Mouse (Mus musculus) limb, embryonic 11.5 days (tissue): ENCODE results near the gene Mapkapk3. TPM values are rescaled to one million over a fixed set of nuclear protein-coding genes. Genes with fewer than 3 reads are reported as not detected.
"Not testable (repeated sequence)": the region's sequence is repeated elsewhere in the genome, so short reads cannot be mapped to it uniquely, and the experiment has no call there.

ENCODE experiments used
- ATAC-seq: fragments of 200-750 bp; cut with Nextera tagmentation; 2 replicates; pipeline ENCODE4 v1.8.0; 2017; ENCODE audit warnings: low read depth; ENCODE audit not compliant: insufficient number of reproducible peaks, low FRiP score, low TSS enrichment
- DNase-seq: peaks from one replicate; pipeline ENCODE4 v3.0.0-alpha.2; 2015; ENCODE audit warnings: low spot score
- H3K27ac ChIP-seq: fragments of 300-500 bp; sonication (generic); replicated peaks from 2 replicates; pipeline ENCODE4 v1.5.1; 2014; ENCODE audit warnings: low read depth, mild to moderate bottlenecking, low read length
- H3K27me3 ChIP-seq: fragments of 300-500 bp; sonication (generic); 2 replicates; pipeline ENCODE4 v1.6.1; 2014; ENCODE audit warnings: mild to moderate bottlenecking, low read length, mixed read lengths; ENCODE audit not compliant: control insufficient read depth, insufficient read depth
- H3K36me3 ChIP-seq: fragments of 300-500 bp; sonication (generic); 2 replicates; pipeline ENCODE4 v1.6.1; 2014; ENCODE audit warnings: mild to moderate bottlenecking, low read length, moderate library complexity, mixed read lengths; ENCODE audit not compliant: control insufficient read depth, insufficient read depth
- H3K4me1 ChIP-seq: fragments of 300-500 bp; sonication (generic); 2 replicates; pipeline ENCODE4 v1.6.1; 2014; ENCODE audit warnings: low read length, mixed read lengths; ENCODE audit not compliant: control insufficient read depth, insufficient read depth
- H3K4me2 ChIP-seq: fragments of 300-500 bp; sonication (generic); 2 replicates; pipeline ENCODE4 v1.6.1; 2014; ENCODE audit warnings: low read depth, mild to moderate bottlenecking, moderate library complexity; ENCODE audit not compliant: severe bottlenecking
- H3K4me3 ChIP-seq: fragments of 300-500 bp; sonication (generic); 2 replicates; pipeline ENCODE4 v1.5.1; 2014; ENCODE audit warnings: low read depth, low read length
- H3K9ac ChIP-seq: fragments of 300-500 bp; sonication (generic); 2 replicates; pipeline ENCODE4 v1.6.1; 2014; ENCODE audit warnings: mild to moderate bottlenecking, low read length
- H3K9me3 ChIP-seq: fragments of 300-500 bp; sonication (generic); 2 replicates; pipeline ENCODE4 v1.6.1; 2016; ENCODE audit warnings: low read length; ENCODE audit not compliant: control insufficient read depth
- WGBS: fragments of 180-500 bp; shearing (Covaris S2); extraction: QIAGEN DNeasy Blood & Tissue Kit; methylation state at CpG from one replicate; pipeline ENCODE4 v1.1.7; 2014; 5-methylcytosine and 5-hydroxymethylcytosine counted together
- polyA plus RNA-seq: library from polyadenylated mRNA; unstranded; fragments of >200 nt; fragmentation: Nextera tagmentation; extraction: Ambion mirVana; gene quantifications from 2 replicates; pipeline ENCODE4 v1.2.1, GENCODE M21; 2014

The Mapkapk3 gene
- polyA plus RNA-seq, 1 experiment from 2014 or later, result 4.9 TPM

DNA sequence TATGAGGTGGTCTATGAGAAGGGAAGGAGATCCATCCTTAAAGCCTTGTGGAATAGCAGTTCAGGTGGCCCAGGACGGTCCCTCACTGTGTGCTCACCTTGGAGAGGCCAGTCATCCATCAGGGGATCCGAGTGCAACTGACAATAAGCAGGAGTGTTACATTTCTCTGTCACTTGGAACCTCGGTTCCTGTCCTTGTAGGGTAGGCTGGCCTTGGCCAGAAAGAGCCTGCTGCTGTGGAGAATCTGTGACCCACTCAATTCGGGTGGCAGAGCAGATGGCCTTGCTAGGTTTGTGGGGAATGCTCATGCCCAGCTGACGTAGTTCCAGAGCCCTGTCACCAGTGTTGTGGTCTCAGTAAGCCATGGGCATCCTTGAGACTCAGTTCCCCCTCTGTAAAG lies 19.9 kb upstream of the Mapkapk3 start:
- Histone ChIP-seq H3K27ac (no peak overlapping the region), H3K27me3 (no peaks in the 10 kb centered on the region), H3K4me1 (no peaks in the 10 kb centered on the region), H3K4me2 (no peak overlapping the region), H3K9ac (no peak overlapping the region), H3K36me3 (no peaks in the 10 kb centered on the region), H3K4me3 (no peak overlapping the region), H3K9me3 (no peaks in the 10 kb centered on the region)
- 76% methylated on average over 5 of the region's 5 CpGs for WGBS
- no peak for DNase-seq
- ATAC-seq, result no peak

DNA sequence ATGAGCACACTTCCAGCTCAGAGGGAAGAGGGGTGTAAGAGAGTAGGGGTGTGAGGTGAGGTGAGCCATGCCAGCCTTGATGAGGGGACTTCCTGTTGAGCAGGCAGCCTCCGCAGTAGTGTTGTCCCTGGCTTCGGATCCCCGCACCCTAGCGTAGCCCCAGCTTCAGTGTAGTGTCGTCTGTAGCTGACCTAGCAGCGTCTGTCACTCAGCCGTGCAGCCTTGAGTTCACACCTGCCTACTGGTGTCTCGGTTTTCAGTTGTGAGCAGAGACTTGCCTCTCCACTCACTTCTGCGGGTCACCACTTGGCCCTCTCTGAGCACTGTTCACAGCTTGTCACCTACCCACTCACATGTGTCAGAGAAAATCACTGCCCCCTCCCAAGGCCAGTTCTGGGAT lies 19.5 kb upstream of the Mapkapk3 start:
- DNase-seq, result no peak
- H3K4me1 ChIP-seq, result no peaks in the 10 kb centered on the region
- no peak overlapping the region for H3K9ac ChIP-seq
- H3K4me3 ChIP-seq, result no peak overlapping the region
- no peak overlapping the region for H3K27ac ChIP-seq
- no peaks in the 10 kb centered on the region for H3K27me3 ChIP-seq
- ATAC-seq, result no peak
- H3K4me2 ChIP-seq, result no peak overlapping the region
- H3K9me3 ChIP-seq, result no peaks in the 10 kb centered on the region
- H3K36me3 ChIP-seq, result no peaks in the 10 kb centered on the region
- 70% methylated on average over 9 of the region's 9 CpGs for WGBS

DNA sequence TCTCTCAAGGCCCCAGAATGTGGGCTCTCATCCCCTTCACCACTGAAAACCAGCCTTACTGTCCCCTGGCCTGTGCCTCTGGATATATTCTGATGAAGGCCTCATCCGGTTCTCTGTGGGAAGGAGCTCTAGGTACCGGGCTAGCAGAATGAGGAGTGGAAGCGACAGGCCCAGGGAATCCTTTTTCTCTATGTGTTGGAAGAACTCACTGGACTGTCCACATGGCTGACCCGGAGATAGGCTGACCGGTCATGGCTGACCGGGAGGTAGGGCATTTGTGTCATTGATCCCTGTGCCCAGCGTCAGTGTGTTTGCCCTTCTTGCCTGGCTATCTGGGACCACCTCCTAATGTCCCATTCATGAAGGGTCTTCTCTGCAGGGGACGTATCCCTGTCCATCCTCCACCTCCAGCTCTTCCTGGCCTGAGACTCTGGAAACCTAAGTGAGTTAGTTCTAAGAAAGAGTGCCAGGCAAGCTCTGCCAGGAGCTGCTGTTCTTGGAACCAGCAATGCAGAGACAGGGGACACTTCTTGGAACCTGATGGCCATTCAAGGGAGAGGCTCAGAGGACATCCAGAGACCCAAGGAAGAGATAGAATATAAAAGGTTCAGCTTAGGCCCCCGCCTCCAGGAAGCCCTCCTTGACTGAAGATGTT lies 18.8 kb upstream of the Mapkapk3 start:
- Histone ChIP-seq H3K9me3 (no peaks in the 10 kb centered on the region), H3K36me3 (no peaks in the 10 kb centered on the region), H3K4me2 (no peak overlapping the region), H3K27ac (no peak overlapping the region), H3K4me1 (no peaks in the 10 kb centered on the region), H3K9ac (no peak overlapping the region), H3K4me3 (no peak overlapping the region), H3K27me3 (no peaks in the 10 kb centered on the region)
- 87% methylated on average over 9 of the region's 9 CpGs for WGBS
- DNase-seq (no peak), ATAC-seq (no peak)

DNA sequence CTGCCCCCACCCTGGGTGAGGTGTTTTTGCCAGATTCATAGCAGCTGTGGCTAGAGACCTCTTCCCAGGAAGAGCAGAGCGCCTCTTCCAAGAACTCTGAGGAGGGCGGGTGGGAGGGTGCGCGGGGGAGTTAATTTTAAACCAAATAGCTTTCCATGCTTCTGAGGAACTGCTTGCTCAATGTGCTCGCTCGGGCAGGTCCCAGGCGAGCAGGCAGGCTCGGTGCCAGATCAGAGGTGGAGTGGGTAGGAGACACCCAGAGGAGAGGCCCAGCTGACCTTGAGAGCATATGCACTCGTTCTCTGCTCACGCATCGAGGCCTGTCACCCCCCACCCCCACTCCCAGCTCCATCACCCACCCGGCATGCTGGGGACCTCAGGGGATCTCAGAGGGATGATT lies 18.2 kb upstream of the Mapkapk3 start:
- H3K36me3 ChIP-seq, result no peaks in the 10 kb centered on the region
- no peak overlapping the region for H3K9ac ChIP-seq
- no peak overlapping the region for H3K4me2 ChIP-seq
- ATAC-seq (no peak), DNase-seq (no peak)
- no peak overlapping the region for H3K4me3 ChIP-seq
- 76% methylated on average over 12 of the region's 12 CpGs for WGBS
- no peak overlapping the region for H3K27ac ChIP-seq
- H3K4me1 ChIP-seq, result no peaks in the 10 kb centered on the region
- no peaks in the 10 kb centered on the region for H3K9me3 ChIP-seq
- no peaks in the 10 kb centered on the region for H3K27me3 ChIP-seq

DNA sequence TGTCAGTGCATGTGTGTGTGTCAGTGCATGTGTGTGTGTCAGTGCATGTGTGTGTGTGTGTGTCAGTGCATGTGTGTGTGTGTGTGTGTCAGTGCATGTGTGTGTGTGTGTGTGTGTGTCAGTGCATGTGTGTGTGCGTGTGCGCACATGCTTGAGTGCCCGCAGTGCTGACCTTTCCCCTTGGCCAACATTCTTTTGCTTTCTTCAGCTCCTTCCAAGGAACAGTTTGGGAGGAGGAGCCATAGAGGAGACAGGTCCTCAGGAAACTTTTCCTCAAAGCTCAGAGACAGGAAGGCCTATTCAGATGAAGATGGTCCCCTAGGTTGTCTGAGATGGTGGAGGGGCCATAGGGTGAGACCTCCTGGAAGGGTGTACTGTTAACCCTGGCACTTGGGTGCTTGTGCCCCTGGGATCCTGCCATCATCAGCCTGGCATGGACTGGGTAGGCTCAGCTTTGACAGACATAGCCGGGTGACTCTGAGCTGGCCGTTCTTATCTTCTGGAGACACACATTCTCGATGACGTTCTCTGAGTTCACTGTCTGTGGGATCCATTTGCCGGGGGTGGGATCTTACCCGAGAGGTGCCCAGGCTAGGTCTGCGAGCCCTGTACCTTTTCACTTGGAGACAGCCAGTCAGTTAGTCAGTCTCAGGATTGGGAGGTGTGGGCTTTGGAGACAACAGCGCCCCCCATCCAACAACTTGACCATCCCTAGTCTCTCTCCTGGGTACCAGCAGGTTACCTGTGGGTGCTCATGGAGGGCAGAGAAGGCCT lies 17.6 kb upstream of the Mapkapk3 start:
- WGBS, result 88% methylated on average over 11 of the region's 11 CpGs
- Histone ChIP-seq H3K9ac (no peak overlapping the region), H3K27ac (no peak overlapping the region), H3K9me3 (no peaks in the 10 kb centered on the region), H3K4me1 (no peaks in the 10 kb centered on the region), H3K4me2 (no peak overlapping the region), H3K27me3 (no peaks in the 10 kb centered on the region), H3K36me3 (no peaks in the 10 kb centered on the region), H3K4me3 (no peak overlapping the region)
- peak; percentile 57; the same call in 1 of the 2 replicates for ATAC-seq
- no peak for DNase-seq

DNA sequence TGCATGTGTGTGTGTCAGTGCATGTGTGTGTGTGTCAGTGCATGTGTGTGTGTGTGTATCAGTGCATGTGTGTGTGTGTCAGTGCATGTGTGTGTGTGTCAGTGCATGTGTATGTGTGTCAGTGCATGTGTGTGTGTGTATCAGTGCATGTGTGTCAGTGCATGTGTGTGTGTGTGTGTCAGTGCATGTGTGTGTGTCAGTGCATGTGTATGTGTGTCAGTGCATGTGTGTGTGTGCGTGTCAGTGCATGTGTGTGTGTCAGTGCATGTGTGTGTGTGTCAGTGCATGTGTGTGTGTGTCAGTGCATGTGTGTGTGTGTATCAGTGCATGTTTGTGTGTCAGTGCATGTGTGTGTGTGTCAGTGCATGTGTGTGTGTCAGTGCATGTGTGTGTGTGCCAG lies 17.0 kb upstream of the Mapkapk3 start:
- not testable (repeated sequence) for H3K36me3 ChIP-seq, DNase-seq, H3K27ac ChIP-seq, ATAC-seq, H3K9ac ChIP-seq, H3K4me3 ChIP-seq, H3K27me3 ChIP-seq, H3K4me2 ChIP-seq, H3K4me1 ChIP-seq, H3K9me3 ChIP-seq
- 89% methylated on average over 1 of the region's 1 CpGs for WGBS

DNA sequence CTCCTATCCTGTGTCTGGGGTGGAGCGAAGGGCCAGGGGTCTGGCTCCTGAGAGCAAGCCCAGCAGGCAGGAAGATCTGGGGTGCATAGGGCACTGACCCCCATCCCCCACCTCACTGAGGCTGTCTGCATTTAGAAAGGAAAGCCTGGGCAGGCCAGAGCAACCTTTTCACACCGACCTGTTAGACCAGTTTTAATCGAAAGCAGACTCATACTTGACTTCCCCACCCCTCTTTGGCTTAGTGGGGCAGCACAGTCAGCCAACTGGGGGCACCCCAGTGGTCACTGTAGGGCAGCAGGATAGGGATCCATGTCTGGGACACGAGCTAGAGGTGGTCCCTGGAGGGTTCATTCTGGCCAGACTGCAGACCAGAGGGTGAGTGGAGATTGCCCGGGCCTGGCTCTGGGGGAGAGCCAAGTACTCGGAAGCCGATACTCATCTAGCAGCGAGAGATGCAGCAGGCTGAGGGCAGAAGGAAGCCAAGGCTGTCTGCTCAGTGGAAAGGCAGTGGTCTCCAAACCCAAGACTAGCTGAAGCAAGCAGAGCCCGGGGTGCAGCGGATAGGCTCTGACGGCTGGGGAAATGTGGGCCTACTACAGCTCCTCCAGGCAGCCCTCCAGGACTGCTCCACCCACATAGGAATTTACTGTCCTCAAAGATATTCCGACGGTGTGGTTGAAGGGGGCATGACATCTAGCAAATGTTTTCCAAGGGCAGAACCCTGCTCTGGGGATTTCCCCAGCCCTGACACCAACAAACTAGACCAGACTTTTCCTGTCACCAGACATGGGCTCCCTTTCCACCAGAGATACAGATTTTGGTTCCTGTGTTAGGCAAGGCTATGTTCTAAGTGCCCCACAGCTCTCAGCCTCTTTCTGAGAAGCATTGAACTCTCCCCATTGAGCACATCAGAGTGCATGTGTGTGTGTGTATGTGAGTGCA lies 16.2 kb upstream of the Mapkapk3 start:
- DNase-seq (no peak), ATAC-seq (no peak)
- Histone ChIP-seq H3K9me3 (no peaks in the 10 kb centered on the region), H3K4me3 (no peak overlapping the region), H3K36me3 (no peaks in the 10 kb centered on the region), H3K27ac (no peak overlapping the region), H3K27me3 (no peaks in the 10 kb centered on the region), H3K4me1 (no peaks in the 10 kb centered on the region), H3K4me2 (no peak overlapping the region), H3K9ac (no peak overlapping the region)
- 63% methylated on average over 13 of the region's 13 CpGs for WGBS

DNA sequence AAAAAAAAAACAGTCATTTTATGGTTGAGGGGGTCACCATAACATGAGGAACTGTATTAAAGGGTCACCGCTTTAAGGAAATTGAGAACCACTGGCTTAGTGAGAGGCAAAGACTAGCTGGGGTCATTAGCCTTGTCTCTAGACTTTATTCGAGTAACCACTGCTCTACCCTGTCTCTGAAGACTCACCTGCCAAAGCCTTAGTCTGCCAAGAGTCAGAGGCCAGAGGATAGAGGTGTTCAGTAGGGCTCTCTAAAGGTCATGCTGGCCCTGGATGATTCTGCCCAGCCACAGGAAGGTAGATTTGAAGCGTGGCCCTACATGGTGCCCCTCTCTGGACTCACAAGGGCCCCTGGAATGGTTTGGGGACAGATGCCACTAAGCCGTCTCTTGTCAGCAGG lies 15.3 kb upstream of the Mapkapk3 start:
- H3K9me3 ChIP-seq, result no peaks in the 10 kb centered on the region
- H3K4me3 ChIP-seq, result no peak overlapping the region
- no peak overlapping the region for H3K27ac ChIP-seq
- no peaks in the 10 kb centered on the region for H3K4me1 ChIP-seq
- H3K36me3 ChIP-seq, result no peaks in the 10 kb centered on the region
- no peak overlapping the region for H3K9ac ChIP-seq
- ATAC-seq, result no peak
- no peak overlapping the region for H3K4me2 ChIP-seq
- H3K27me3 ChIP-seq, result no peaks in the 10 kb centered on the region
- WGBS, result 86% methylated on average over 4 of the region's 4 CpGs
- no peak for DNase-seq
